Mouse (Mus musculus) testis, adult 2 months (tissue): ENCODE measurements at regions not wholly inside any gene's neighbourhood (a gene's known extent, or its start where the extent isn't known, plus 50 kb on each side); places are given as distances from the start of the nearest gene placed in this dataset.
A peak's percentile ranks its signal among the peaks of the same experiment; 100 is the strongest.

Experiments
- H3K27ac ChIP-seq: fragments of 200-500 bp; 2 replicates; pipeline ENCODE4 v1.5.1; 2012; ENCODE audit warnings: low read depth, low read length; ENCODE audit not compliant: control insufficient read depth, insufficient read depth
- H3K27me3 ChIP-seq: fragments of 200-500 bp; 2 replicates; pipeline ENCODE4 v1.6.1; 2012; ENCODE audit warnings: mild to moderate bottlenecking, low read length, moderate library complexity; ENCODE audit not compliant: control insufficient read depth, insufficient read depth
- H3K36me3 ChIP-seq: fragments of 200-500 bp; 2 replicates; pipeline ENCODE4 v1.6.1; 2012; ENCODE audit warnings: mild to moderate bottlenecking, low read length; ENCODE audit not compliant: control insufficient read depth, insufficient read depth
- H3K4me1 ChIP-seq: fragments of 200-500 bp; 2 replicates; pipeline ENCODE4 v1.6.1; 2012; ENCODE audit warnings: low read length; ENCODE audit not compliant: control insufficient read depth, insufficient read depth
- H3K4me3 ChIP-seq: fragments of 200-500 bp; 2 replicates; pipeline ENCODE4 v1.5.1; 2012; ENCODE audit warnings: low read depth, mild to moderate bottlenecking, low read length, moderate library complexity, mixed read lengths; ENCODE audit not compliant: control insufficient read depth
- CTCF ChIP-seq: fragments of 200-500 bp; IDR thresholded peaks from 2 replicates; pipeline ENCODE4 v1.5.1; 2012; ENCODE audit warnings: low read depth, mild to moderate bottlenecking, inconsistent platforms, low read length, moderate library complexity; ENCODE audit not compliant: control insufficient read depth, insufficient read depth, insufficient replicate concordance
- POLR2A ChIP-seq: fragments of 200-500 bp; IDR thresholded peaks from 2 replicates; pipeline ENCODE4 v1.6.1; 2012; ENCODE audit warnings: low read depth, mild to moderate bottlenecking, inconsistent platforms, low read length, moderate library complexity; ENCODE audit not compliant: control insufficient read depth

- Histone ChIP-seq H3K27me3 (no peaks in the 10 kb centered on the region), H3K4me1 (no peaks in the 10 kb centered on the region), H3K27ac (no peak overlapping the region), H3K4me3 (no peak overlapping the region), H3K36me3 (no peaks in the 10 kb centered on the region)
- no peak for TF ChIP-seq POLR2A
- TF ChIP-seq CTCF: no peak
These were observed 109.8 kb upstream of the Syt6 start for GRCm38 (mm10) chr3:103465132-103465690.

DNA sequence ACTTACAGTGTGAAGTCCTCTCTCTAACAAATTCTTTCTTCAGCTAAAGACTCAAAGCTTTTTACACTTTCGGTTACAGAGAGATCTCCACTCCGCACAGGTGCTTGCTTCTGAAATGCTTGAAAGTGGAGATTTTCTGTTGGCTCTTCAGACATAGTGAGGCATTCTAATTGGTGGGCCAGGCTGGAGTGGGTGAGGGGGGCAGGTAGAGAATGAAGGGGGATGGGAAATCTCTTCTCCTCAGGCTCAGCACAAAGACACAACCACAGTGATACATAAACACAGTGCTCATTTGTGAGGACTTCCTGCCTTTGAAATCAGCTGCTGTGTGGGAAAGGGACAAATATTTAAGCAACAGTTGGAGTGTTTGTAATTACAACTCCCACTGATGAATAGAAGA, 109.1 kb upstream of the Syt6 start:
- no peaks in the 10 kb centered on the region for H3K27me3 ChIP-seq
- H3K27ac ChIP-seq: no peak overlapping the region
- TF ChIP-seq CTCF (no peak), POLR2A (no peak)
- no peaks in the 10 kb centered on the region for H3K4me1 ChIP-seq
- H3K4me3 ChIP-seq: no peak overlapping the region
- H3K36me3 ChIP-seq: no peaks in the 10 kb centered on the region

DNA sequence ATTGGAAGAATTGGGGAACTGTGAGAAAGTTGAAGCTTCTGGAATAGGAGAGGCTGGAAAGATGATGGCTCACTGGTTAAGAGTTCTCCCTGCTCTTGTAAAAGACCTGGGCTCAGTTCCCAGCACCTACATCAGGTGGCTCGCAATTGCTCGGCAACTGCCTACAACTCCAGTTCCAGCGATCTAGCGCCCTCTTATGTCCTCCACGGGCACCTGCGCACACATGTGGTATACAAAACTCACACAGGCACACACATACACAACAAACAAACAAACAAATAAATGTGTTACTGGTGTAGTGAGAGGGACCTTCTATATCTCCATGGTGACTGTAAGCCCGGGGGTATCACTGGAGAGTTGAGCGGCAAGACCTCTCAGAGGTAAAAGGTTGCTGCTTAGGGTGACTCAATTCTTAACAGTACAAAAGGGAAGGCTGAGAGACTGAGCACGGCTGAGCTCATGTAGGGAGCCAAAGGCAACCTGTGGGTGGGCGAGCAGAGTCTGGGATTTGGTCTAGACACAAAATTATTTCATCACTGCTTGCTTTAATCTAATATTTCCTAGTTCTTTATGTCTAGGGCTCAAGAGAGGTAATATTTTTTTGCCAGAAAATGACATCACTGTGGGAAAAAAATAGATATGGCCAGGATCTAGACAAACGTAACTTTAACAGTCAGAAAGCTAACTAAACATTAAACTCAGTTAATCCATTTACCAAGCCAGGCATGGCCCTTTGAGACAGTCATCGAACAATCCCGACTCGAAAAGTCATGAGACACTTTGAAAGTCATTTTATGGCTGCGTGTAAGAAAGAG, 104.2 kb upstream of the Syt6 start:
- Histone ChIP-seq H3K36me3 (no peaks in the 10 kb centered on the region), H3K4me1 (no peaks in the 10 kb centered on the region), H3K4me3 (no peak overlapping the region), H3K27ac (no peak overlapping the region), H3K27me3 (no peaks in the 10 kb centered on the region)
- TF ChIP-seq CTCF (peak; percentile 29; the same call in 1 of the 2 replicates), POLR2A (no peak)

GRCm38 (mm10) chr3:103472598-103472997, 102.4 kb upstream of the Syt6 start:
- Histone ChIP-seq H3K4me1 (no peaks in the 10 kb centered on the region), H3K4me3 (no peak overlapping the region), H3K36me3 (no peaks in the 10 kb centered on the region), H3K27me3 (no peaks in the 10 kb centered on the region), H3K27ac (no peak overlapping the region)
- TF ChIP-seq POLR2A: no peak
- no peak for TF ChIP-seq CTCF

DNA sequence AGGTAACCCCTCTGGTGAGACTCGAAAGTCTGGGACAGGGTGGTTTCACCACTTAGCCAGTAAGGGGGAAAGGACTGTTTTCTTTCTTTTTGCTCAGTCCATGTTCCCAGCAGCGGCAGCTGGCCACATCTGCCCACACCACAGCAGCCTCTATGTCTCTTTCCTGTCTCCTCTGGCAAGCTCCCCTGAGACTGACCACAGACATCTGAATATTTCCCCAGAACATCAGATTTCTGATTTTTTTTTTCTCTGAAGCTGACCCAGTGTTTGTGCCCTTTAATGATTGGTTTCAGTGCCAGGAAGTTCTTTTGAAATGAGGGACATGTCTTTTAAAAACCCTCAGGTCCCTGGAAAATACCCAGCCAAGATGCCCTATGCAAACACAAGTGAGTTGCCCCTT, 101.7 kb upstream of the Syt6 start:
- TF ChIP-seq POLR2A: no peak
- TF ChIP-seq CTCF: no peak
- Histone ChIP-seq H3K27ac (no peak overlapping the region), H3K4me1 (no peaks in the 10 kb centered on the region; the same call in 1 of the 2 replicates), H3K4me3 (no peak overlapping the region), H3K27me3 (no peaks in the 10 kb centered on the region), H3K36me3 (no peaks in the 10 kb centered on the region)

GRCm38 (mm10) chr3:103479845-103480543, 95.0 kb upstream of the Syt6 start:
- H3K36me3 ChIP-seq: no peaks in the 10 kb centered on the region
- no peak overlapping the region for H3K4me3 ChIP-seq
- H3K27me3 ChIP-seq: no peaks in the 10 kb centered on the region
- H3K27ac ChIP-seq: no peak overlapping the region
- no peaks in the 10 kb centered on the region; the same call in 1 of the 2 replicates for H3K4me1 ChIP-seq
- TF ChIP-seq CTCF: no peak

GRCm38 (mm10) chr3:103480676-103481075, 94.4 kb upstream of the Syt6 start:
- TF ChIP-seq CTCF (no peak), POLR2A (no peak)
- Histone ChIP-seq H3K36me3 (no peaks in the 10 kb centered on the region), H3K27ac (no peak overlapping the region), H3K4me1 (no peaks in the 10 kb centered on the region; the same call in 1 of the 2 replicates), H3K4me3 (no peak overlapping the region), H3K27me3 (no peaks in the 10 kb centered on the region)

- Histone ChIP-seq H3K4me3 (no peak overlapping the region), H3K27ac (no peak overlapping the region), H3K4me1 (peaks cover 4% of the 10 kb centered on the region), H3K36me3 (no peaks in the 10 kb centered on the region), H3K27me3 (no peaks in the 10 kb centered on the region)
- TF ChIP-seq CTCF (no peak), POLR2A (no peak)
These were observed 91.7 kb upstream of the Syt6 start for GRCm38 (mm10) chr3:103483316-103483715.
